Mouse (Mus musculus) ES-Bruce4 (cell line): ENCODE measurements at regions not wholly inside any gene's neighbourhood (a gene's known extent, or its start where the extent isn't known, plus 50 kb on each side); places are given as distances from the start of the nearest gene placed in this dataset.

Source experiments
- CTCF ChIP-seq: IDR thresholded peaks from one replicate; pipeline ENCODE4 v1.8.1; 2011; ENCODE audit warnings: low read depth, low read length
- POLR2A ChIP-seq: IDR thresholded peaks from one replicate; pipeline ENCODE4 v1.8.1; 2011; ENCODE audit warnings: low read length; ENCODE audit not compliant: insufficient read depth

- no peak for TF ChIP-seq CTCF
- no peak for TF ChIP-seq POLR2A
Measured at GRCm38 (mm10) chr12:79885286-79885685, 227.5 kb downstream of the Zfp36l1 start.
